Mouse (Mus musculus) cerebellum, adult 9-10 months (tissue): ENCODE results near the gene Disp2.

Source experiments
- DNase-seq: peaks from one replicate; pipeline ENCODE4 v3.0.0; 2022

The Disp2 gene

GRCm38 (mm10) chr2:118790551-118791525, 11.3 kb downstream of the Disp2 start:
- DNase-seq, result peak; percentile 89

- DNase-seq, result peak; percentile 48
These were observed 12.2 kb downstream of the Disp2 start for GRCm38 (mm10) chr2:118791591-118792258.

- DNase-seq, result peak; percentile 45
These were observed 12.7 kb downstream of the Disp2 start for GRCm38 (mm10) chr2:118792259-118792613.

GRCm38 (mm10) chr2:118793636-118794035, 14.1 kb downstream of the Disp2 start:
- no peak for DNase-seq

- DNase-seq, result no peak
These were observed 23.1 kb downstream of the Disp2 start for GRCm38 (mm10) chr2:118802542-118803118.

GRCm38 (mm10) chr2:118804474-118804873, 25.0 kb downstream of the Disp2 start:
- DNase-seq, result no peak

- no peak for DNase-seq
These were observed 25.6 kb downstream of the Disp2 start for GRCm38 (mm10) chr2:118805137-118805536.

GRCm38 (mm10) chr2:118805756-118806155, 26.2 kb downstream of the Disp2 start:
- DNase-seq, result no peak

GRCm38 (mm10) chr2:118806860-118807259, 27.3 kb downstream of the Disp2 start:
- DNase-seq, result peak; percentile 70

GRCm38 (mm10) chr2:118810861-118811260, 31.3 kb downstream of the Disp2 start:
- no peak for DNase-seq

- DNase-seq, result no peak
These were observed 33.2 kb downstream of the Disp2 start for GRCm38 (mm10) chr2:118812724-118813123.

GRCm38 (mm10) chr2:118813981-118814836, 34.7 kb downstream of the Disp2 start, which contains the start of gene Knstrn:
Gene Knstrn, plus strand, starts transcription at chr2:118814003.
- peak; percentile 89 for DNase-seq

- no peak for DNase-seq
These were observed 43.3 kb downstream of the Disp2 start for GRCm38 (mm10) chr2:118822800-118823199.

GRCm38 (mm10) chr2:118824396-118824795, 44.9 kb downstream of the Disp2 start:
- DNase-seq, result no peak

GRCm38 (mm10) chr2:118829096-118829495, 49.6 kb downstream of the Disp2 start:
- no peak for DNase-seq

- DNase-seq, result no peak
These were observed 54.5 kb downstream of the Disp2 start for GRCm38 (mm10) chr2:118834061-118834460.

- DNase-seq, result no peak
These were observed 55.6 kb downstream of the Disp2 start for GRCm38 (mm10) chr2:118835115-118835514.

GRCm38 (mm10) chr2:118838330-118838729, 58.8 kb downstream of the Disp2 start:
- no peak for DNase-seq

GRCm38 (mm10) chr2:118841186-118841585, 61.7 kb downstream of the Disp2 start:
- DNase-seq, result no peak

- no peak for DNase-seq
These were observed 62.3 kb downstream of the Disp2 start for GRCm38 (mm10) chr2:118841774-118842173.

GRCm38 (mm10) chr2:118844427-118844826, 64.9 kb downstream of the Disp2 start:
- DNase-seq, result no peak

- DNase-seq, result no peak
These were observed 66.7 kb downstream of the Disp2 start for GRCm38 (mm10) chr2:118846246-118846645.

- DNase-seq, result no peak
These were observed 72.2 kb downstream of the Disp2 start for GRCm38 (mm10) chr2:118851756-118852155.
